Mouse (Mus musculus): ENCODE data around the gene Kcnrg.

GRCm38 (mm10) chr14:61607157-61607556 is at the start of gene Kcnrg:
- TF ChIP-seq CTCF (conservative IDR thresholded peaks at IDR 0.05; ENCODE audit: insufficient read depth, insufficient read length, low read depth, low read length) (no peak), POLR2A (IDR thresholded peaks at IDR 0.05; ENCODE audit: low read depth, low read length) (no peak)

All from kidney, adult 2 months (tissue).